Mouse (Mus musculus): ENCODE data around the gene Kndc1.

- no peak for TF ChIP-seq CTCF (IDR thresholded peaks at IDR 0.05; ENCODE audit: borderline replicate concordance, insufficient read depth, low read depth, low read length)
- TF ChIP-seq POLR2A (IDR thresholded peaks at IDR 0.05; ENCODE audit: borderline replicate concordance, insufficient read depth, low read length), result no peak
Observed at GRCm38 (mm10) chr7:139850152-139850551, 44.3 kb upstream of the Kndc1 start.
